Mouse (Mus musculus): ENCODE measurements around the gene Slbp.

GRCm38 (mm10) chr5:33668223-33668622 is 15.8 kb upstream of the Slbp start:
- no peak for TF ChIP-seq CTCF (IDR thresholded peaks at IDR 0.05; ENCODE audit: control insufficient read depth, insufficient read depth, insufficient read length)
- no peak for TF ChIP-seq MYOD1 (IDR thresholded peaks at IDR 0.05; ENCODE audit: control insufficient read depth, insufficient read length, low read depth)
- TF ChIP-seq MAX (IDR thresholded peaks at IDR 0.05): no peak
- no peak for TF ChIP-seq USF1 (IDR thresholded peaks at IDR 0.05; ENCODE audit: low read depth)
